Mouse (Mus musculus) bone marrow, adult 2 months (tissue): ENCODE results near the gene 2200002D01Rik.
"Not testable (repeated sequence)": the region's sequence is repeated elsewhere in the genome, so short reads cannot be mapped to it uniquely, and the experiment has no call there.

Source experiments
- CTCF ChIP-seq: fragments of 200-500 bp; IDR thresholded peaks from 2 replicates; pipeline ENCODE4 v1.5.1; 2011; ENCODE audit warnings: low read length, control low read depth; ENCODE audit not compliant: control insufficient read depth, insufficient read depth
- POLR2A ChIP-seq: fragments of 200-500 bp; IDR thresholded peaks from 2 replicates; pipeline ENCODE4 v1.6.1; 2011; ENCODE audit warnings: low read depth, mild to moderate bottlenecking, control low read depth, low read length, borderline replicate concordance; ENCODE audit not compliant: control insufficient read depth

DNA sequence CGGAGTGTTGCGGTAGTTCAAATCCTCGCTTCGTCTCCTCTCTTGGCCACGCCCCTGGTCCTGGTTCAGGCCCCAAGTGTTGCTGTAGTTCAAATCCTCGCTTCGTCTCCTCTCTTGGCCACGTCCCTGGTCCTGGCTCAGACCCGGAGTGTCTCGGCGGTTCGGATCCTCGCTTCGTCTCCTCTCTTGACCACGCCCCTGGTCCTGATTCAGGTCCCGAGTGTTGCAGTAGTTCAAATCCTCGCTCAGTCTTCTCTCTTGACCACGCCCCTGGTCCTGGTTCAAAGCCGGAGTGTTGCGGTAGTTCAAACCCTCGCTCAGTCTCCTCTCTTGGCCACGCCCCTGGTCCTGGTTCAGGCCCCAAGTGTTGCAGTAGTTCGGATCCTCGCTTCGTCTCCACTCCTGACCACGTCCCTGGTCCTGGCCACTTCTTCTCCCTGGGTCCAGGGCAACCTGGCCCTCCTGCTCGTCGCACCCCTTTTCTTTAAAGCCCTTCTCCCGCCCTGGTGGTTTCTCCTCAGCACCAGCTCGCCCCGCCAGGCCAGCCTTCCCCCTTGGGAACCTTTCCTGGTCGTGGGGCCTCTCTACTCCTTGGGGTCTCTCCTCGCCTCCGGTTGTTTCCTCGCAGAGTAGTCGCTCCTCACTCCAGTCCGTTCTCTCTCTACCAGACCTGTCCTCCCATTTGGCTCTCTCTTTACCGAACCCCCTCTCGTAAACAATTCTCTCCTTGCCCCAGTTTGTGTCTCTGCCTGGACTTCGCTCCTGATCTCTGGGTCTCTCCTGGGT lies 35.3 kb downstream of the 2200002D01Rik start:
- TF ChIP-seq CTCF, POLR2A: not testable (repeated sequence)
